Mouse (Mus musculus) cerebellum, postnatal 25 days (tissue): ENCODE results near the gene Kcnma1.

Source experiments
- DNase-seq, 2 experiments: peaks; one replicate each; pipeline ENCODE4 v3.0.0; 2021; ENCODE audit warnings: mixed read lengths in 2 of 2

Kcnma1 gene

GRCm38 (mm10) chr14:23521080-23521684, 493.1 kb downstream of the Kcnma1 start:
- no peak for DNase-seq

DNA sequence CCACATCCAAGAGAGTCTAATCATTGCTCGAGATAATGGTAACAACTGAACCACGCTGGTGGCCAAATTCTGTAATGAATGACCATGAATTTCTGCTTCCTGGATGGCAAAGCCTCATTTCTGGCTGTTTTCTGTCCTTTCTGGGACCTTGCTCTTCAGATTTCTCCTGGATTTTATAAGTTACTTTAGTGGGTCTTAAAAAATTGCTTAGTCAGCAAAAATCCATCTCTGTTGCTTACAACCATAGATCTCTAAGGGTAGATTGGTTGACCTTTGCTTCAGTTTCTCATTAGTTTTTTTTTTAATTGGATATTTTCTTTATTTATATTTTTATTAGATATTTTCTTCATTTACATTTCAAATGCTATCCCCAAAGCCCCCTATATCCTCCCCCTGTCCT, 496.9 kb downstream of the Kcnma1 start:
- DNase-seq, result no peak

GRCm38 (mm10) chr14:23509792-23510191, 504.5 kb downstream of the Kcnma1 start:
- no peak for DNase-seq

- no peak for DNase-seq
Measured at GRCm38 (mm10) chr14:23502236-23502790, 512.0 kb downstream of the Kcnma1 start.

DNA sequence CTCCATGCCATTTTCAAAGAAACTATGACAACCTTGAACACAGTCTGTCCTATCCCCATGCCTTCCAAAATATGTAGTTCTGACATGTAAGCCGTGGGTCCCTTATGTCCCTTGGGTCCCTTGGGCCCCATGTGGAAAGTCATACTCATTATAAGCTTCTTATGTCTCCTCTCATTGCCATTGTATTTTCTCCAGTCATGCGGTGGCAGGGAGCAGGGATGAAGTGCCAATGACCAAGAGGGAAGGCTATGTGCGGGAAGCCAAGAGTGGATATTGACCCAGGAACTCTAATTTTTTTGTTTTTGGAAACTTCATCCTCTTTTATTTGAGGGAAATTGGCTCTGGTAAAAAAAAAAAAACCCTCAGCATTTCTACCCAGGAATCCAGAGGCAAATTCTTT, 517.5 kb downstream of the Kcnma1 start:
- no peak for DNase-seq

GRCm38 (mm10) chr14:23496236-23496740, 518.0 kb downstream of the Kcnma1 start:
- no peak for DNase-seq

GRCm38 (mm10) chr14:23494496-23494800, 519.8 kb downstream of the Kcnma1 start:
- DNase-seq, result no peak

GRCm38 (mm10) chr14:23493750-23494495, 520.4 kb downstream of the Kcnma1 start:
- no peak for DNase-seq

- DNase-seq, result no peak
Measured at GRCm38 (mm10) chr14:23492581-23493360, 521.5 kb downstream of the Kcnma1 start.

GRCm38 (mm10) chr14:23491359-23491758, 522.9 kb downstream of the Kcnma1 start:
- DNase-seq, result no peak

- no peak for DNase-seq
Measured at GRCm38 (mm10) chr14:23486687-23487086, 527.6 kb downstream of the Kcnma1 start.

DNA sequence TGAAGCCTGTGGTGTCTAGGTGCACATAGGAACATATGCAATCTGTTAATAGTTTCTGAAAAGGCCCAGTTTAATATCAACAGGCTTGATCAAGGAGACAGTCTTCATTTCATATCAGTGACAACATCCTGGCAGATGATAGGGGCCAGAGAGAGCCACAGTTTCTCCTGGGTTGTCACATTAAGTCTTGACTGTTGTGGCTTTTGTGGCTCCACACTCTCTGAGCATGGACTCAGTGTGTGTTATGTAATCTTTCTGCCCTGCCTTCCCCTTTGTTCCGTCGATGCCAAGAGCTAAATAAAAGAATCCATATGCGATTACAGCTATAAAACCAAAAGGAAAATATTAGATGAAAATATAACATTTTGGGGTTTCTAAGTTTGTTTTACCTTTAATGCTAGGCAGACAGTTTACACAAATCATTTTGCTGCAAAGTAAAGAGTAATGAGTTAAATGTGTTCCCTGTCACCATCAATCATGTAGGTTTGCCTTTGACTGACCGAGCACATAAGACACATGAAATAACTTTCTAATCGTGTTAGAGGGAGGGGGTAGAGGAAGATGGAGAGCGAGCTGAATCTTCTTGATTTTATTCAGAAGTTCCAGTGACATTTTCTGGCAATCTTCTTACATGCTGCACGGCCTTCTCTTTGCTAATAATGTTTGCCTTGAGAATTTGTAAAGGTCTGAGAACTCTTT, 528.3 kb downstream of the Kcnma1 start:
- no peak for DNase-seq

DNA sequence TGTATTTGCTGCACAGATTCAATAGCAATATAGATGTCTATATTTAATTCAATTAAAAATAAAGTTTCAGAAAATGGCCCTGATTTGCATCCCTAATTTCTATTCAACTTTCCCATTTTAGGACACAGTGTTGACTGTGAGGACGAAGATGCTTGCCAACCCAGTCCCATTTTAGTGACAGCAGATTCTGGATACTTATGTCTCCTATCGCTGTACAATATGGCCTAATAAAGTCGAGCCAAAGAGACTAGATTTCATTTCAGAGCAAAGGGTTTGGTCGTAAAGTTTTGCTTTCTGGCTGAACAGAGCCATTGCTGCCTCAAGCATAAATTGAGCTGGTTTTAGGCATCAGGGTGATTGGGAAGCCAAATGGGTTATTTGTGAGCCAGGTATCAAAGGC, 539.2 kb downstream of the Kcnma1 start:
- DNase-seq, result no peak

DNA sequence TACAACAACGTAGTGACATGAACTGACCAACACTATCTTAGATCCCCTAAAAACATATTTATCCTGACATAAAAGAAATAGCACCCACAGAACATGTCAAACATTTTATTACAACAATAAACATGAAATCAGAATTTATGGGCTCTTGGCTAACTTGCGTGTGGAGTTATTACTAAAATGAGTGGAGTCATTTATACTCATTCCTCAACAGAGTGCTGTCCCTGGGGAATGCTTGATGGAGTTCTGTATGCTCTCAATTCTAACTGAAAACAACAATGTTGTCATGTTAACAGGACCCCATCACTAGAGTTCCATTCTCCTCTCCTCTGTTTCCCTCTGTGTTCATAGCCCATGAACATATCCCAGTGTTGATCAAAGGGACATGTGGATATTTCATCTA, 544.2 kb downstream of the Kcnma1 start:
- DNase-seq, result no peak

DNA sequence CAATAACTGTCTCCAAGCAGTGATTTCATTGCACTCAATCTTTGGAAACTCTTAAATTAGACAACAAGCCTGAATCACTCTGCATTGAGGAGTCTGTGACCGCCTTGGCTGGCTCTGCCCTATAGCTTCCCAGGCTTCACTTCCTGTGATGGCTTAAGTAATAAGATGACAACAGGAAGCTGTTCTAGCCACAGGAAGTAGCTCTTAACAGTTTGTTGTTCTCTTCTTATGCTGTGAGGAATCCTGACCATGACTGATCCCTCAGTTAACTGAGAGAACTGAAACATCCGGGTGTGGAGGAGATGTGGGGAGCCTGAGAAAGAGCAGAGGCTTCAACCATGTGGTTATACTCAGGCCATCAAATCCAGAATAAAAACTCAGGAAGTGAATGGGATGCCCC, 549.2 kb downstream of the Kcnma1 start:
- no peak for DNase-seq

GRCm38 (mm10) chr14:23458560-23458959, 555.7 kb downstream of the Kcnma1 start:
- DNase-seq, result no peak

GRCm38 (mm10) chr14:23451681-23452080, 562.6 kb downstream of the Kcnma1 start:
- DNase-seq, result no peak

DNA sequence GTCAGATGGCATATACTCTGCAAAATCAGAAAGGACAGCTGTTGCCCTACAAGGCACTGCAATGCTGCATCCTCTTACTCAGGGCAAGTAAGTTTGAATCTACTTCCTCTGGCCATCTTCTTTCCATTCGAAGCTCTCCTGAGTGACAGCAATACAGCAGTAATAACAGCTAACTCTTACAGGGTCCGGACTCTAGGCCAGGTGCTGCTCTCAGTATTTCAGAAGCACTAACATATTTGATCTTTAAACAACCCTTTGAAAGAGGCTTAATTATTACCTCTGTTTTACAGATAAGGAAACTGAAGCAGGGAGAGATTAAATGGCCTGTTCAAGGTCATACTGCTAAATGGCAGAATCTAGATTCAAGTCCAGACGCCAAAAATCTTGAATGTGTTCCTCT, 576.8 kb downstream of the Kcnma1 start:
- no peak for DNase-seq

DNA sequence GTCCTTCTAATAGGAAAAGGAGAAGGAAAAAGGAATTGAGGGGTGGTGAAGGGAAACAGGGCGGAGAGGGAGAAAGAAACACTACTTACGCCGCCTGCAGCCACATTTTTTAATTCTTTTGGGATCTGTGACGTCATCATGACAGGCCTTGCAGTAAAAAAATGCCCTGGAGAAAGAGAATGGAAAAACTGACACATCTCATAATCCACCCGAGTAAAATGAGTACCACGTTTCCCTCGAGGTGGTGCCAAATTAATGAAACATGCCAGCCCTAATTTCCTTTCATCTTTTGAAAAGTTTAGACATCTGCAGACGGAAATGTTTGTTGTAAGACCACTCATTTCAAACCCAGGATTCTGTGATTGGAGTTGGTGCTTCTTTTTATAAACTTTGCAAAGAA, 578.4 kb downstream of the Kcnma1 start:
- no peak for DNase-seq

- peak in 1 of 2 experiments; percentile 8 for DNase-seq
Measured at GRCm38 (mm10) chr14:23430006-23430405, 584.3 kb downstream of the Kcnma1 start.

GRCm38 (mm10) chr14:23429043-23429442, 585.2 kb downstream of the Kcnma1 start:
- peak in 1 of 2 experiments; percentile 12 for DNase-seq

GRCm38 (mm10) chr14:23422481-23423040, 591.7 kb downstream of the Kcnma1 start:
- no peak for DNase-seq
